Mouse (Mus musculus): Measurements from ENCODE around the gene Ankrd11. TPM values are rescaled to one million over a fixed set of nuclear protein-coding genes. Genes with fewer than 3 reads are reported as not detected.

Ankrd11 gene
- total RNA-seq, 2 experiments from 2014 or later, result 47.4 to 55.4 TPM

DNA sequence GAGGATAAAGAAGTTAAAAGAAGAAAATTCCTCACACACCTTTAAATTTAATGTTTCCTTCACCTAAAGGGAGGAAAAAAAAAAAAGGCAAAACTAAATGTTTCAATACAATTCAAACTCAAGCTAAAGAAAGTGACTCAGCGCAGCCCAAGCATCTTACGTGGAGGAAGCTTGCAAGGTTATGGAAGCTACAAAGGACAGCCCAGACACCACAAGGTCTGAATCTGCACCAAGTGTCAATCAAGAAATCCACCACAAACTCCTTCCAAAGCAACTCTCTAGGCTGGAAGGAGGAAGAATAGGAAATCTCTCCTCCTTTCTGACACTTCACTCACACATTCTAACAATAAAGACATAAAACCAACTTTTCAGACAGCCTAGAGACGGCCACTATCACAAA, 62.7 kb downstream of the Ankrd11 start:
- DNase-seq, result no peak
- intact Hi-C loops (cut with DNase I), result no loop called here

DNA sequence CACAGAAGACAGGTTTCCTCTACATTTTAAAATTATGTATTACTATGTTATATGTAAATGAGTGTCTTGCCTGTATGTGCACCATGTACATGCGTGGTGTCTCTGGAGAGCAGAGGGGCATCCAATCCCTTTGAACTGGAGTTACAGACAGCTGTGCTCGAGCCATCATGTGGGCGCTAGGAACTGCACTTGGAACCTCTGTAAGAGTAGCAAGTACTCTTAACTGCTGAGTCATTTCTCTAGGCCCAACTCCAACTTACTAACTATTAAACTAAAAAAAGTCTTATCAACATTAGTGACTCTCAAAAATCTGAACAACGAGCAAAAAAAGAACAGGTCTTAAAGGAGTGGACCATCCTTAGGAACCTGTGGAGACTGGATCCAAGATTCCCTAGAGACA, 66.0 kb downstream of the Ankrd11 start:
- no peak for DNase-seq
- intact Hi-C loops (cut with DNase I), result no loop called here

GRCm38 (mm10) chr8:122969964-122970620, 72.0 kb downstream of the Ankrd11 start:
- intact Hi-C loops (cut with DNase I), result no loop called here
- no peak for DNase-seq

DNA sequence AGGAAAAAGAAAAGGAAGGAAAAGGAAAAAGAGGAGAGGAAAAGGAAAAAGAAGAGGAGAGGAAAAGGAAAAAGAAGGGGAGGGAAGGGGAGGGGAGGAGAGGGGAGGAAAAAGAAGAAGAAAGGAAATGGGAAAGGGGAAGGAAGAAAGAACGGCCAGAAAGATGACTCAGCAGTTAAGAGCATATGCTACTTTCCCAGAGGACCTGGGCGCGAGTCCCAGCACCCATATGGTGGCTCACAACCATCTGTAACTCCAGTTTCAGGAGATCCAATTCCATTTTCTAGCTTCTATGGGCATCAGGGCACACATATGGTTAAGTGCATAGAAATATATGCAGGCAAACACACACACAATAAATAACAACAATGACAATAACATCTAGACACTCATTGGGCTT, 73.9 kb downstream of the Ankrd11 start:
- intact Hi-C loops (cut with DNase I), result no loop called here
- DNase-seq, result no peak

DNA sequence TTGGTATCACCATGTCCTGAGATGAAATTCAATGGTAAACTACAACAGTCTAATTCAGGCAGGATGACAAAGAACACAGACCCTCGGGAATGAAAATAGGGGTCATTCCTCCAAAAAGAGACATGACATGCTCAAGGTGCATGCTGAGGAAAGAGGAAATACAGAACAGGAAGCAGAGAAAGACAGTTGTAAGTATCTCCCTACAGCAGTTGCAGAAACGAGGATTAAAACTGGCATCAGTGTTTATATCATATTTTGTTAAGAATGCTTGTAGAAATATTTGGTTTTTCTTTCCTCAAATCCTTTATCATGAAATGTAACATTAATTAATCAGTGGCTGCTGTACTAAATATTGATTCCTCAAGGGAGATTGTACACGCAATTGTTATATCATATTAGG, 75.4 kb downstream of the Ankrd11 start:
- no peak for DNase-seq
- intact Hi-C loops (cut with DNase I), result no loop called here

- intact Hi-C loops (cut with DNase I), result no loop called here
- DNase-seq, result no peak
These were observed 80.0 kb downstream of the Ankrd11 start for GRCm38 (mm10) chr8:122962046-122962445.

DNA sequence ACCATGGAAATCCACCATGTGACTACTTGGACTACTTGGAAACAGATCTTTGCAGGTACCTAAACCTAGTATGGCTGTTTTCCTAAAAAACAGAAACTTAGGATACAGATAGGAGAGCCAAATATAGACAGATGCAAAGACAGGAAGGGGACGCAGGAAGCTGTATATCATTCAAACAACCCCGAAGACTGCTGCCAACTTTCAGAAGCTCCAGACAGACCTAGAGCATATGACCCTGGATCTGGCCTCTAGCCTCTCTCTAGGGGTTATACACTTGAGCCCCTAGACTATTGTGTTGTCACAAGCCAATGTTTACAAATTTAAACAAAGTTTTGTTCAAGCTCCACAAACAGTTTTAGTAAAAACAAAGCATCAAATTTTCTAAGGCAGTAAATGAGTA, 80.6 kb downstream of the Ankrd11 start:
- intact Hi-C loops (cut with DNase I), result no loop called here

GRCm38 (mm10) chr8:122960932-122961331, 81.1 kb downstream of the Ankrd11 start:
- DNase-seq, result no peak
- intact Hi-C loops (cut with DNase I), result no loop called here

More for the DNA sequence above, 80.6 kb downstream of the Ankrd11 start:
- DNase-seq, result no peak

GRCm38 (mm10) chr8:122960323-122960722, 81.8 kb downstream of the Ankrd11 start:
- intact Hi-C loops (cut with DNase I), result no loop called here
- DNase-seq, result no peak

DNA sequence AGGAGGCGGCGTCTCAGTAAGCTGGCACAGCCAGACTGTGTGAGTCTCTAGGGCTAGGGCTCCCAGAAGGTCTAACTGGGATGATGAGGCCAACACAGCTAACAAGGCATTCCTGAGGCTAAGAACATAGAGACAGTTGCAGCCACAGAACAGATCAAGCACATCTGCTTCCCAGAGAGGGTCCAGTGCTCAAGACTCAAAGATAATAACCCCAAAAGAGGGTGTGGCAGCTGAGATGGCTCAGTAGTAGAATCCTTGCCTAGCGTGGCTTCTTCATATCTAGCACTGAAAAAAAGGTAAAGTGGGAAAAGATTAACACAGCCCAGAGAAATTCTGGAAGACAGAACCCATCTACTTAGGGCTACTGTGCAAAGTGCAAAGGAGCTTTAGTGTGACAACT, 86.1 kb downstream of the Ankrd11 start:
- DNase-seq, result no peak
- intact Hi-C loops (cut with DNase I), result no loop called here

- intact Hi-C loops (cut with DNase I), result no loop called here
- DNase-seq, result no peak
These were observed 86.9 kb downstream of the Ankrd11 start for GRCm38 (mm10) chr8:122955195-122955594.

DNA sequence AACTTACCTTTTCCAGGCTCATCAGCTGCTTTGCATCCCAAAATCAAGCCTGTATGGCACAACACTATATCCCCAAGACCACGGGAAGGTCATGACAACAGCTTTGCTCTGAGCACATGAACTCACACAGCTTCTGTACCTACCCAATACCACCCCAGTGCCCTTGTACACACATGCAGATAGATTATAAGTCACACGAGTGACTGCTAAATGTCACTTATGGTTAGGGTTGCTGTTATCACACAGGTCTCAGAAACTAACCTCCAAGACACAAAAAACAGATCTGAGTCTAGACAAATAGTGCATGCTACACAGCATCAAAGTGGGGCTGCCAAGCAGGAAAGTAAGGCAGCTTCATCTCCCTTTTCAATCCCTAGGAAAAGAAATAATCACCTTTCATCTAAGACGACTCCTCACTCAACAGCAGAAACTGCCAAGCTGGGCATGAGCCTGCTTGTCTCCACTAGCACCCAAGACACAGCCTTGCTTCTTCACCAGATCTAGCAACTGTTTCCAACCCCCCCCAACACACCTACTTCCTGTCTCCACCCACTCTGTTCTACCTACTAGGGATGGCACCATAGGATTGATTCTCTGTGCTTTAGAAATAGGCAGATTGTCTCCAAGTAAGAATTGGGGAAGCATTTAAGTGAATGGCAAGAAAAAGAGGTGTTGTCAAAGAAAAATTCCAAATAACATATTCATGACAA, 87.8 kb downstream of the Ankrd11 start:
- intact Hi-C loops (cut with DNase I), result no loop called here
- DNase-seq, result no peak

DNA sequence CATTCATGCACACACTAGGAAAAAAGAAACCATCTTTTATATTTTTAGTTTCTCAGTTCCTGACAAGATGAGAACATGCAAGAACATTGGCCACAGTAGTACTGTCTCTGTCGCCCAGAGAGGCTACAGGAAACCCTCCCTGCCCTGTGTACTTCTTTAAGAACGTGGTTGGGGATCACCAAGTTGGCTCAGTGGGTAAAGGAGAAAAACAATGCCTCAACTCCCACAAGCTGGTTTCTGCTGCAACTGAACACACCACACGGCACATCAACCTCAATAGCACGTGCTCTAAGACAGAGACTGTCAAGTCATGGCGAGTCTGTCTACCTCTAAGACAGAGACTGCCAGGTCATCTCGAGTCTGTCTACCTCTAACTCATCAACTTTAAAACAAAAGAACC, 89.0 kb downstream of the Ankrd11 start:
- intact Hi-C loops (cut with DNase I), result no loop called here
- no peak for DNase-seq

GRCm38 (mm10) chr8:122951456-122951855, 90.6 kb downstream of the Ankrd11 start:
- DNase-seq, result no peak
- intact Hi-C loops (cut with DNase I), result no loop called here

DNA sequence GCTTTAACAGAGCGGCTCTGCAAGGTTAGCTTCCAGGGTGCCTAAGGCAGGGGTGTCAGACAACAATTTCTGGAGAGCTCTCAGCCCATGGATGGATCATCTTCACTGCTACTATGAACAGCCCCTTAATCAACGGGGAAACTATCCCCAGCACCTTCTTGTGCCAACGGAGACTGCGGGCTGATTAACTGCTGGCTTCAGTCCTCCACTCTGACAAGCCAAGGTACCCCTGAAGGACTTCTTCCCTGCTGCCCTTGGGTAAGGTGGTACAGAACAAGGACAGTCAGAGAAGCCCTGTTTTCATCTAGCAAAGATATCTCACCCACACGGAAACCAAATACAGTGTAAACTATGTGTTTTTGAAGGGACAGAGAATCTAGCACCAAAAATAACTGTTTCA, 92.4 kb downstream of the Ankrd11 start:
- DNase-seq, result no peak
- intact Hi-C loops (cut with DNase I), result no loop called here

DNA sequence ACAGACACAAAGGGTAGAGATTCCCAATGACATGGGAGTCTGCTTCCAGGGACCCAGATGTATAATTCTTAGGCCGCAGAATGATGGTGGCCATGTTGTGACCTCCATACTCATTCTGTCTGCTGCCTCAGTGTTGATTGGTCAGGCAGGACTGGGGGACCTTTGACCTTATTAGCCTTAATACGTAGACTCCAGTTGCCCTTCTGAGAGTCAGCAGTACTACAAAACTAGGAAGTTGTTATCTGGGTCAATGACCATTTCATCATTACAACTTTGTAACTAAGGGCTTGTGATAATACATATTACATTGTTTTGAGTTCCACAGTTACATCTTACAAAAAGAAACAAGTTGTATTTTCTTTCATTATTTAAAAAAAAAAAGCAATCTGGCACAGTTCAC, 96.3 kb downstream of the Ankrd11 start:
- DNase-seq, result no peak
- intact Hi-C loops (cut with DNase I), result no loop called here

DNA sequence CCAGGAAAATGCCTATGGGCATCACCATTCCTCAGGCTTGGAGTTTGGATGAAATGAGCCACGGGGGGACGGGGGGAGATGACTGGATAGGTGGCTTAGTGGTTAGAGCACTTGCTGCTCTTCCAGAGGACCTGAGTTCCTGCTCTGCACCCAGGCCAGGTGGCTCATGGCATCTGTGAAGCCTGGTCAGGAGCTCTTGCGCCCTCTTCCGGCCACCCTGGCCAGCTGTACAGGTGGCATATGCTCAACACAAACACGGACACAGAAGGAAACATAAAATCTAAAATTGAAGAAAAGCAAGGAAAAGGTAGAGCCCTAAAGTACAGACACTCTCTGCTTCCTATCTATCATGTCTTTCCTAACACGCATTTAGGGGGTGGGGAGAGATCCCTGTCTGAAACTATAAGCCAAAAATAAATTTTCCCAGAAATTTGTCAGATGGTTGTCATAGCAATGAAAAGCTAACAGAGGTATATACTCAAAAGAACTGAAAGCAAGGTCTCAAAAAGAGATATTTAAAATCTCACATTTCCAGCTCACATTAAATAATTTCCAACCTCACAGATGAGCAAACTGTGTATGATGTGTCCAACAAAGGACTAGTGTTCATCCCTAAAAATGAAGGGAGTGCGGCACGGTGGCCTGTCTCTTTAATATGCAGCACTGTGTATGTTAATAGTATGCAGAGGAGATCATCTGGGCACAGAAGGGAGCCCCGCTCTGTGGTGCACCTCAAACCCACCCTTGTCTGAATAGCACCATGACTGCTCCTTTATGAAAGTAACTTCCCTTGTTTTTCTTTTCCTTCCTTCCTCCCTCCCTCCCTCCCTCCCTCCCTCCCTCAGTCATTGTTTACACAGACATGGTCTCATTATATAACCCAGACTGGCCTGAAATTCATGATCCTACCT, 99.0 kb downstream of the Ankrd11 start:
- intact Hi-C loops (cut with DNase I), result no loop called here
- no peak for DNase-seq

DNA sequence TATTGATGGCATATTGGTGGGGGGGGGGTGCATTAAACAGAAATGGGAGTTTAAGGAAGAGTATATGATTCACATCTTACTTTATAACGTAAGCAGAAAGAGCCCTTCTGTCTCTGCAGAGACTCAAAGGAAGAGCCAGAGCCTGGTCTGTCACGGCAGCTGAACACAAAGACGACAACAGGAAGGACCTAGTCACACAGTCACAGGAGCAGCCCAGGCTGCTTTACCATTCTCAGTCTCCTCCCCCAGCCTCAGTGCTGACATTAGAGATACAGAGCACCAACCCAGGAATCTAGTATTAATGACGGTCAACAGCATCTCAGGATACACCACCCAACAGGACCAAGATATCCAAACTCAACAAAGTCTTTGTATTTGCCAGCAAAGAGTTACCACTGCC, 103.5 kb downstream of the Ankrd11 start:
- DNase-seq, result no peak
- intact Hi-C loops (cut with DNase I), result no loop called here

DNA sequence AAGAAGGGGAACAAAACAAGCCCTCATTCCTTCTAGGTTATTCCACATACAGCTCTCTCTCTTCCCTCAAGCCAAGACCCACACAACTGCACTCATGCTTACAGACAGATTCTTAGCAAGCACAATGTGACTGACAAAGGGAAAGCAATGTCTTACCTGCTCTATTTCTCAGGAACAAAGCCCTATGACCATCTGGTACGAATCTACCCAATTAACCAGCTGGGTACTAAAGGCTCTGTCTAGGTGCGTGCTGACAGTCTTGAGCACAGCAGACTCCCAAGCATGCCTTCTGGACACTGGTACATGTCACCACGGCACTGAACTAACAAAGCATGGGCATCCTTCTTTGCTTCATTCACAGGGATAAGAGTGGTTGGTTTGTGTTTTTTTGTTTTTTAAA, 103.9 kb downstream of the Ankrd11 start:
- no peak for DNase-seq
- intact Hi-C loops (cut with DNase I), result no loop called here

DNA sequence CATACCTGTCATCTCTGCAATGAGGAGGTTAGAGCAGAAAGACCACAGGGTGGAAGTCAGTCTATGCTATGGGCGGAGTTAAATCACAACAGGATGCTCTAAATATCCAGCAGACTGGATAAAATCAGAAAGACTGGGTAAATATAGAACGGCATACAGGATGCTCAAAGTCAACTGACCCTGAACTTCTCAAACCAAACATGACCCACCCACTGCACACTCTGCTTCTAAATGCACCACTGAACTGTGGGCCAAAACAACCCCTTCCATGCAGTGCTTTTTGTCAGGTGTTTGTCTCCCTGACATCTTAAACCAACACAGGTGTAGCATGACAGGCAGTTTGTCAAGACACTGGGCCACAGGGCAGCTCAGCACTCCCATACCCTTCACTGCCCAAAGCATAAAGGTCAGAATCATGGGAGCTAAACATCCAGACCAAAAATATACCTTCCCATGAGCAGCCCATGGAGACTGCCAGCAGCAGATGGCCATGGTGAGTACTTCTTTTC, 104.5 kb downstream of the Ankrd11 start:
- DNase-seq, result no peak
- intact Hi-C loops (cut with DNase I), result no loop called here

- intact Hi-C loops (cut with DNase I), result no loop called here
- no peak for DNase-seq
These were observed 106.2 kb downstream of the Ankrd11 start for GRCm38 (mm10) chr8:122935912-122936311.

Measured in gastrocnemius, postnatal 36 days (tissue).